Mouse (Mus musculus): Measurements from ENCODE around the gene Bicd1.
"Not testable (repeated sequence)": the region's sequence is repeated elsewhere in the genome, so short reads cannot be mapped to it uniquely, and the experiment has no call there.

The Bicd1 gene

DNA sequence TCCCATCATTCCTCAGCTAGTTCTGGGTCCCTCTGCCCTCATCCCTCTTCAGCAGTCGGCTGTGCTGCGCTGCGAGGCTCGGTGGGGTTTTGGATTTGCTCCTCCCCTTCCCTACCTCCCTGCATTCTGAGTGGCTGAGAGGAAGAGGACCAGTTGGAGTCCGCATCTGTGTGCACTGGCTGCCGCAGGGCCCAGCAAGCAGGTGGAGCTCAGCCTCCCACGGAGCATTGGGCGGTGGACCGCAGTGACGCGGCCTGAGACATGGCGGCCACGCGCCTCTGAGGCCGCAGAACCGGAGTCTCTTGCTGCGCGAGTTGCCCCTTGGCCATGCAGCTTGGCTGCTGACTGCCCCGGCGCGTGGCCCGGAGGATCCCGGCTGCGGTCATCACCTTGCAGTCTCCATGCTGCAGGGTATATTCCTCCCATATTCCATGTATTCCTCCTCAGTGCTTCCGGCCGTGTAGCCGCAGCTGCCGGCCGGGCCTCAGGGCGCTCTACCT, at the start of gene Bicd1:
Gene Bicd1 (plus strand): TSS at position 54 of the 500 bp plus-strand sequence.
- DNase-seq, result peak; percentile 77 to 82

GRCm38 (mm10) chr6:149362533-149362932, 46.2 kb upstream of the Bicd1 start:
- not testable (repeated sequence) for DNase-seq

- DNase-seq, result not testable (repeated sequence)
These were observed 42.7 kb upstream of the Bicd1 start for GRCm38 (mm10) chr6:149365975-149366374.

DNA sequence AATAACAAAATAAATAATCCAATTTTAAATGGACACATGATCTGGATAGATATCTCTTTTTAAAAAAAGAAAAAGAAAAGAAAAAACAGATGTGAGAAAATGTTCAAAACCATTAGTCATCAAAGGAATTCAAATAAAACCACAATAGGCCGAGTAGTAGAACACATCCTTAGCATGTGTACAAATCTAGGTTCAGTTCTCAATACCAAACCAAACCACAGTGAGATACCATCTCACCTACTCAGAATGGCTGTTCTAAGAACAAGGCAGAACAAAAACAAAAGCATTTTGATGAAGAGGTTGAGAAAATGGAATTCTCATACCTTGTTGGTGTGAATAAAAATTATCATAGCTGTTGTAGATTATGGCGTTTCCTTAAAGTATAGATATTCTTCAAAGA, 42.3 kb upstream of the Bicd1 start:
- DNase-seq, result no peak

DNA sequence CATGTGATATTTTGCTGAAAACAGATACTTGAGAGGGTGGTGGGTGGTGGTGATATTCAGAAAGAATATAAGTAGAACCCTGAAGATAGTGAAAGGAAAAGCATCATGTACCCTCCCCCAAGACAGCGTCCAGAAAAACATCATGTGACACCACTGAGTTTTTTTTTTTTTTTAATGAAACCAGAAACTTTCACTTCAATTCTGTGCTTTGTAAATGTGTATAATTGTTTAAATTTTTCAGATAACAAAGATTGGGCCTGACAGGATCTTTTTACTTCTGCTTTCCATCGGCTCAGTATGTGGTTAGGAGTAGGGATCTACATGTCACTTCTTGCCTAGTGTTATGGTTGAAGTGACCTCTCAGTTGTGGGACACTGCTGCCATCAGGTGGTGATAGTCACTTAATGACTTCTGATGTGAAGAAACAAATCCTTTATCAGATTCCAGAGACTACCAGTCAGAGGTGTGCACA, 33.7 kb upstream of the Bicd1 start:
- peak; percentile 88 for DNase-seq

DNA sequence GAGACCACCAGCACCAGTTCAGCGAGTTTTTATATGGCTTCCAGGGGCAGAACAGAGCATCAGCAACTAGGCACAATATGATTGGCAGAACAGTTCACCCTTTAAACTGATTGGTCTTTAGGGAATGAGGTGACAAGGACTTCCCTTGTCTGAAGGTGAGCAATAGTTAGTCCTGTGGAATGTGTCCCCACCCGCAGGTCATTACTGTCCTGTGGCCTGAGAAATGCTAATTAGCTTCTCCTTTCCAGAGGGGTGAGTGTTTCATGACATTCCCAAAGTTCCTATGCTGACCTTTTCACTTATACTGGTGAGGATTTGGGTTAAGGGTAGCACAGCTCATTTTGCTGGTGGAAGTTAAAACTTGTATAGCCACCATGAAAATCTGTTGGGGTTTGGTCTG, 25.2 kb upstream of the Bicd1 start:
- peak in 1 of 2 experiments; percentile 22 for DNase-seq

- peak; percentile 31 to 50 for DNase-seq
These were observed 22.3 kb upstream of the Bicd1 start for GRCm38 (mm10) chr6:149386389-149386788.

- not testable (repeated sequence) for DNase-seq
These were observed 19.1 kb upstream of the Bicd1 start for GRCm38 (mm10) chr6:149389626-149390025.

- DNase-seq, result no peak
These were observed 9.3 kb upstream of the Bicd1 start for GRCm38 (mm10) chr6:149399396-149399795.

DNA sequence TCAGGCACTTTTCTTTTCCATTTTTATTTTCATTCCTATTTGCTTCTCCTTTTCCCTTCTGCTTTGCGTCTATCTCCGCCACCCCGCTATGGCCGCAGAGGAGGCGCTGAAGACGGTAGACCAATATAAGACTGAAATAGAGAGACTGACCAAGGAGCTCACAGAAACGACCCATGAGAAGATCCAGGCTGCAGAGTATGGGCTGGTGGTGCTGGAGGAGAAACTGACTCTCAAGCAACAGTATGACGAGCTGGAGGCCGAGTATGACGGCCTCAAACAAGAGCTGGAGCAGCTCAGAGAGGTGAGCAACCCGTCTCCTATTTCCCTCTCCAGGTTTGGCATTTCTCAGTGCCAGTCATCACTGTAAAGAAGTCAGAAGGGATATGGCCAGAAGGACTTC, 655 bp downstream of the Bicd1 start:
- peak in 1 of 2 experiments; percentile 17 for DNase-seq

DNA sequence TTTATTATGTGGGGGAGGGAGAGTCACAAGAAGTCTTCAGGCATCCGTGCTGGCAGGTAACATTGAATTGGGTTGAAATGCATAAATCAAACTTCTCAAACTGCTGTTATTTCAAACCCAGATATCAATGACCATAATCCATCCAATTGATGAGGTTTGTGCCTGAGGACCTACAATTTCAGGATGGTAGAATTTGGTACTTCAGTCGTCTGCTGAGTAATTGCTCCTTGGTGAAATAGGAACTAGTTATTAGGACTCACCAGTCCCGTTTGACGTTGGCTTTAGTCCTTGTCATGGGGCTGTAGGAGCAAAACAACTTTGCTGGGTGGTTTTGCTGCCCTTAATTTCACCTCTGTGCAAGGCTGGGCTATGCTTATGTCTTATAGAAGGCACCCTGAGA, 1.2 kb downstream of the Bicd1 start:
- DNase-seq, result no peak

- no peak for DNase-seq
These were observed 4.6 kb downstream of the Bicd1 start for GRCm38 (mm10) chr6:149413256-149413655.

GRCm38 (mm10) chr6:149424748-149425147, 16.1 kb downstream of the Bicd1 start:
- DNase-seq, result no peak

GRCm38 (mm10) chr6:149439140-149439539, 30.5 kb downstream of the Bicd1 start:
- no peak for DNase-seq

DNA sequence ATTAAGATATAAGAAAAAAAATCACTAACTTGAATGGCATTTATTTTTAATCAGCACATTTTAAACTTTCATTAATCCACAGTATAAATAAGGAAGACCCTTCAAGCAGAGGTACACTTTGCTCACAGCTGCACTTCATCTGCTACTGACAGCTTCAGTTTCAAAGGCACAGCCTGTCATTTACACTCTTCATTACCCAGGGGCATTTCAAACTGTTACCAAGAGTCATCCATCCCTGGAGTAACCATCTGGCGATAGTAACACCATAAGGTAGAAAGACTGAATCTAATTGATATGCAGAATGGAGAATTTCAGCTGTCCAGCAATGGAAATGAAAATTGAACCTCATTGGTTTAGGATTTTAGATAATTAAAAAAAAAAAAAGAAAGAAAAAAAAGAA, 34.2 kb downstream of the Bicd1 start:
- no peak for DNase-seq

GRCm38 (mm10) chr6:149445854-149446253, 37.2 kb downstream of the Bicd1 start:
- DNase-seq, result no peak

DNA sequence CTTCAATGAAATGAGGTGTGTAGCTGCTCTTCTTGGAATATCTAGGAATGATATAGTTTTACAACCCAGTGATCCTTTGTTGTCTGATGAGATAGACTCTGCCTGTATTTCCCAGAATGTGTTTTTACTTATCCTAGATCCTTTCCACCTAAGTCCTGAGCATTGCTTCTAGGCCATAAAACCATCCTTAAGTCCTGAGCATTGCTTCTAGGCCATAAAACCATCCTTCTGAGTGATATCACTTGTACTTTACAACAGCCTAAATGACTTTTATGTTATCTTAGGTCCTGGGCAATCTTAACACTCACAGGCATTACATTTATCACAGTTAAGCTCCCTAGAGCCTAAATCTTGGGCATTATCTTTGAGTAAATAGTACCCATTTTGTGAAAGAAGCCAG, 48.6 kb downstream of the Bicd1 start:
- DNase-seq, result no peak

GRCm38 (mm10) chr6:149460971-149461370, 52.3 kb downstream of the Bicd1 start:
- no peak for DNase-seq

DNA sequence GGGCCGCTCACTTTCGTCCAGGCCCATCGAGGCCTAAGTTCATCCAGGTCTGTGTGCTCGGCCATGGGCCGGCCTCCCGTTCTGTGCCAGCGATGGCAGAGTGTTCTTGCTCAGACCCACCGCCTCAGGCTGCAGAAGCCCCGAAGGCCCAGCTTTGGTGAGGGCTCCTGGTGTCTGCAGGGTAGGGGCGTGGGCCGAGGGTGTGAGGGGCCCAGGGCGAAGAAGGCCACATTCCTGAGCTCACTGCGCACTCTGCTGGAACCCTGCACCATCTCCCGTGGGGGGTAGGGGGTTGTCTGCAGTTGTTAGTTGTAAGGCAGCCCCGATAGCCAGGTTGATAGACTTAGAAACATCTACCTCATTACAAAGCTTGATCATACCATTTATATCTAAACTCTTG, 62.8 kb downstream of the Bicd1 start:
- DNase-seq, result no peak

GRCm38 (mm10) chr6:149472441-149472840, 63.8 kb downstream of the Bicd1 start:
- not testable (repeated sequence) for DNase-seq

- not testable (repeated sequence) for DNase-seq
These were observed 73.2 kb downstream of the Bicd1 start for GRCm38 (mm10) chr6:149481868-149482267.

DNA sequence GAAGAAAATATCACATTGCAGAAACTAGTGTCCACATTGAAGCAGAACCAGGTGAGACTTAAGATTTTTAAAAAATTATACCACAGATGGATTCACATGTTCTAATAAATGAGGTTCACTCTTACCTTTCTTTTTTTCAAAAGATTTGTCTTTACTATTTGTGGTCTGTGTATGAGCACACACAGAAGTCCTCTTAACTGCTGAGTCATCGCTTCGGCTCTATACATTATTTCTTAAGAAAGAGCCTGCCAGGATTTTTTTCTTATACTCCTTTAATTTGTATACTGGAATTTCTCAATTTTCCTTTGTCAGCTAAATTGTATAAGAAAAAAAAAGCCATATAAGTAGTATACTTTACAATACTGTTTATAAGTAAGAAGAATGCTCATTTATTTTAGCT, 86.0 kb downstream of the Bicd1 start:
- DNase-seq, result no peak

- DNase-seq, result no peak
These were observed 87.2 kb downstream of the Bicd1 start for GRCm38 (mm10) chr6:149495925-149496324.

DNA sequence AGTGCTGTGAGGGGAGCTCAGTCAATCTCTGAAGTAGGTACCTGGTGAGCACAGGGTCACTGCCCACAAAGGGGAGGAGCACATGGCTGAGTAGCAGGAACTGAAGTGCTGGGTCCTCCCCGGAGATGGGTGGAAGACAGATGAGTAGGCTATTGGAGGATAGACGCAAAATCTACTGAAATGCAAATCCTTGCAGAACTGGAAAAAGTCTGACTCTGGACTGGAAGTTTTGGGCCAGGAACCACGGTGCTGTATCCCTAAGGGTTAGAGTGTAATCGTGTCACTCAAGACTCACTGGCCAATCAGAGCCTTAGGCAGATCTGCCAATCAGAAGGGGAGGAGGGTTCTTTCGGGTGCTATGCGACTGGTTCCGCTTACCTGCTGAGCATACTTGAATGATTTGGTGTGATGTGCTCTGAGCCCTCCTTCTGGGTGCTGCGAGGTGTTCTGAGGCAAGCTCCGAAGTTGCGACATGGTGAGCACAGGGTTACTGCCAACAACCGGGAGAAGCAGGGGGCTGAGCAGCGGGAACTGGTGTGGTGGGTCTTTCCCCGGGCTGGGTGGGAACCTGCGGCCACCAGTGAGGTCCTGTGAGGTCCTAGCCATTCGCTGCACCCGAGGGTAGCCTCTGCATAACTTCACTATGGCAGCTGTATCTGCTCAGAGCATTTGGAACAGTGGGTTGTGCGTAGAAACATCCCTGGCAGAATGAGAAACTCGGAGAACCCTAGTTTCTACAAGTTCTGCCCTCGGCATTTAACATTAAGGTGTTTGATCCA, 157.2 kb downstream of the Bicd1 start:
- DNase-seq, result peak; percentile 69 to 70

GRCm38 (mm10) chr6:149567219-149567618, 158.5 kb downstream of the Bicd1 start:
- no peak for DNase-seq
